Mouse (Mus musculus) cerebellum, adult (tissue): Measurements from ENCODE around the gene Dnaaf1.

Source experiments
- ATAC-seq: cut with Nextera tagmentation; 2 replicates; pipeline ENCODE4 v1.9.2; 2017; ENCODE audit warnings: mild to moderate bottlenecking, moderate library complexity, mixed read lengths; ENCODE audit not compliant: insufficient number of reproducible peaks, low FRiP score, low TSS enrichment

The Dnaaf1 gene

GRCm38 (mm10) chr8:119644981-119645597 is 70.1 kb downstream of the Dnaaf1 start:
- no peak for ATAC-seq

GRCm38 (mm10) chr8:119646197-119646596 is 71.2 kb downstream of the Dnaaf1 start:
- ATAC-seq, result no peak

GRCm38 (mm10) chr8:119646846-119647245 is 71.8 kb downstream of the Dnaaf1 start:
- ATAC-seq, result no peak
